Mouse (Mus musculus): ENCODE measurements around the gene Mcub.

Mcub gene

GRCm38 (mm10) chr3:129896591-129896990 is 73.4 kb downstream of the Mcub start:
- no peak for DNase-seq (ENCODE audit: low spot score in 2 of 2)

GRCm38 (mm10) chr3:129893143-129893542 is 76.9 kb downstream of the Mcub start:
- no peak for DNase-seq (ENCODE audit: low spot score in 2 of 2)

DNA sequence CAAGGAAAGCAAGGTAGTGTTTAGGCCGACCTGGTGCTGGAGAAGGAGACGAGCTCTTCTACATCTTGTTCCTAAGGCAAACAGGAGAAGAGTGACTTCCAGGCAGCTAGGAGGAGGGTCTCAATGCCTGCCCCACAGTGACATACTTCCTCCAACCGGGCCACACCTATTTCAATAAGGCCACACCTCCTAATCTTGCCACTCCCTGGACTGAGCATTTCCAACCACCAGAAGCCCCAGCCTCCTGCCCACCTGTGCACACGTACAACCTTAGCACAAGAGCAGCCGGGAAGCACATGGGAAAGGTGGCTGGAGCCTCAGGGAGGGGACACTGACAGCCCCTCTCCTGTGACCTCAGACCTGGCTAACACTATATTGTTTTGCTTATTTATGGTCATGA is 78.0 kb downstream of the Mcub start:
- no peak for DNase-seq (ENCODE audit: low spot score in 2 of 2)

GRCm38 (mm10) chr3:129887779-129888517 is 82.1 kb downstream of the Mcub start:
- no peak for DNase-seq (ENCODE audit: low spot score in 2 of 2)

DNA sequence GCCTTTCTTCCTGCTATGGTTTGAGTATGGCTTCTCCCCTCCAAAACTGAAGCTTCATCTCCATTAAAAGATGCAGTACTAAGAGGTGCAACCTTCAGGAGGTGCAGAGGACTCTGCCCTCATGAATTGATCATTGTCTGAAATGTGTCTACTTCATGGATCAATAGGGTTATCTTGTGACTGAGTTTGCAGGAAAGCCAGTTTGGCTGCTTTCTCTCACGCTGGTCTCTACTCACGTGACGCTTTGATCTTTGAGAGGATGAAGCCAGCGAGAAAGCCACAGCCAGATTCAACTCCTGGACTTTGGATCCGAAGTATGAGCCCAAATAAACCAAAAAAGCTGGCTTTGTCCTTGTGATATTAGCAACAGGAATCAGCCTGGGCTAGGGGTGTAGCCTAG is 83.6 kb downstream of the Mcub start:
- DNase-seq (ENCODE audit: low spot score in 2 of 2) = no peak

- DNase-seq (ENCODE audit: low spot score in 2 of 2) = no peak
Observed at GRCm38 (mm10) chr3:129885577-129885976, 84.4 kb downstream of the Mcub start.

DNA sequence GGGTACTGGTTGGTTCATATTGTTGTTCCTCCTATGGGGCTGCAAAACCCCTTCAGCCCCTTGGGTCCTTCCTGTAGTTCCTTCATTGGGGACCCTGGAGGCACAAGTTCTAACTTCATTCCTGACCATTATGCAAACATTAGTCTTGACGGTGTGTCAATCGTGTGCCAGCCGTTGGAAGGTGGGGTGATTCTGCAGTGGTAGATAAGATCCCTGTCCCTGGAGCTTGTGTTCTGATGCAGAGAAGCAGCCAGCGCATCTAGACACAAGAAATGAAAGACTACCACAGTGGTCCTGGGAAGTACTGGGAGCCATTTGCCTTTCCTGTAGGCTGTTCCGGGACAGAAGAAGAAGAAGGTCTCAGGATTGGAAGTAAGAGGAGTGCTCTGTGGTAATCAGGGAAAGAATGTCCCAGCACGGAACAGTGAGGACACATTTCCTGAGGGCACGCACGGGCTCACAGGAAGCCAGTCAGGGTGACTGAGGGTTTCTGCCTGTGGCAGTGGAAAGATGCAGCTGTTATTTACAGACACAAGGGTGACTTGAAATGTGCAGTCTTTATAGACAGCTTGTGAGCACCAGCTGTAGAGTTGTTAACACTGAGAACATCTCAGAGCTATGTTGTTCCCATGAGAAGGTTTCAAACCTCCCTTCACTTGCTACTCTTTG is 88.9 kb downstream of the Mcub start:
- no peak for DNase-seq (ENCODE audit: low spot score in 2 of 2)

GRCm38 (mm10) chr3:129879913-129880312 is 90.1 kb downstream of the Mcub start:
- no peak for DNase-seq (ENCODE audit: low spot score in 2 of 2)

DNA sequence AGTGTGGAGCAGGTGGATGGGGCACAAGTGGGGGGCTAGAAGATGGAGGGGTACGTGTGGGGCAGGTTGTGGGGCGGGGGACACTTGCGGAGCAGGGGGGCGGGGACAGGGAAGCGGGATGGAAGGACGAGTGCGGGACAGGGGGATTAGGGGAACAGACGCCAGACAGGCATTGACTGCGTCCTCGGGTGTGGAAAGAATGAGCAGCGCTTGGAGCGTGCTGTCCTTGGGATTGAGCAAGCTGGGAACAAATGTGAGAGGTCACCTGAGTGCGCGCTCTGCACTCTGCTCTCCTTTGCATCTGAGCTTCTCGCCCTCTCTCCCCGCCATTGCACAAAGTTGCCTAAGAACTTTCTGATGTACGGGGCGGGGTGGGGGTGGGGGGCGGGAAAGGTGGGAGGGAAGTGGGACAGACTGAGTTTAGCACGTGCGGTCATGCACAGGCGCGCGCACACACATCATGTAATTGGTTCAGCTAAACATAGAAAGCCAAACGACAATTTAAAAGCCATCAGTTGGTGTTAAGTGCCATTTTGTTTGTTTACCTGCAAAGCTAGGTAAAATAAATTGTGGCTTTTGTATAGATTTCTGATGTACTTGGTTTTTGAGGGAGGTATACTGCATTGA is 90.8 kb downstream of the Mcub start:
- DNase-seq (ENCODE audit: low spot score in 2 of 2) = peak in 1 of 2 experiments; percentile 48

- peak; percentile 81 to 87 for DNase-seq (ENCODE audit: low spot score in 2 of 2)
Observed at GRCm38 (mm10) chr3:129878405-129879021, 91.5 kb downstream of the Mcub start, which contains the start of gene Pla2g12a. TSS of gene Pla2g12a (plus strand) at chr3:129878606.

GRCm38 (mm10) chr3:129877327-129877726 is 92.7 kb downstream of the Mcub start:
- no peak for DNase-seq (ENCODE audit: low spot score in 2 of 2)

Measured in urinary bladder, postnatal 36 days (tissue).